Mouse (Mus musculus): ENCODE measurements around the gene Olfr885. TPM values are rescaled to one million over a fixed set of nuclear protein-coding genes. Genes with fewer than 3 reads are reported as not detected.

The Olfr885 gene
- polyA plus RNA-seq (2012; rRNA removed): not detected in 2 replicates

DNA sequence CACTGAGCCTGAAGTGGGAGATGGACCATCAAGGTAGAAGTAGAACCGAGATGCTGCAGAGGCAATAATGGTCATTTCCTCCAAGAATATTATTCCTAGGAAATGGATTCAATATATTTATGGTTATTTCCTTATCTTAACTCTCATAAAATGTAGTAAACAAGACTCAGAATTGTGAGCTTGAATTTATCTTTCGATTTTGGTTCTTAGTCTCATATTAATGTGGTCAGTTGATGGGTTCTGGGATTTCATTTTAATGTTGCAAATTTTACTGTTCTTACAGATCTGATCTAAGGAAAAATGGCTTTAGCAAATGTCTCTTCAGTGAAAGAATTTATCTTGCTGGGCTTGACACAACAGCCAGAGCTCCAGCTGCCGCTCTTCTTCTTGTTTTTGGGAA, at the start of gene Olfr885:
Olfr885 (plus strand) TSS at position 301 of the 400 bp plus-strand sequence.
- TF ChIP-seq CTCF (IDR thresholded peaks at IDR 0.05; ENCODE audit: borderline replicate concordance, extremely low read depth, insufficient read depth, insufficient read length): no peak
- TF ChIP-seq POLR2A (IDR thresholded peaks at IDR 0.05; ENCODE audit: borderline replicate concordance, extremely low read depth, insufficient read depth, insufficient read length, poor library complexity, severe bottlenecking): no peak
- DNase-seq (ENCODE audit: low read depth): no peak

- no peak for DNase-seq (ENCODE audit: low read depth)
These were observed 35.6 kb upstream of the Olfr885 start, which contains the start of gene Olfr883 for GRCm38 (mm10) chr9:38025508-38025907. TSS of gene Olfr883 (plus strand) at chr9:38025808.

DNA sequence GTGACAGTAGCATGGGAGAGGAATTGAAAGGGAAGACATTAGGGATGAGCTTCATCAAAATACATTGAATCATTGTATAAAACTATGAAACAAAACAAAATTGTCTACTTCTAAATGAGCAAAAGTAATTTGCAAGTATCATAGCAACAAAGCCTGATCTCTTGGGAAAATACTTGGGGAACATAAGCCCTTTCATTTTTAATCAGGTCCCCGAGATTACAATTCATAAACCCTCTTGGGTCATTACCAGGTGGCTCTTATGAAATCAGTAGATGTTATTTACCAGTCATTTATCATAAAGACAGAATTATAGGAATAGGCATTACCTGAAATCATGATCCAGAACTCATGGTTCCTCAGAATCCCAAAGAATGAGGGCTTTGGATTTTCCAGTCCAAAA, 14.9 kb upstream of the Olfr885 start, which contains the start of gene Olfr884:
Olfr884 (plus strand) TSS at position 301 of the 400 bp plus-strand sequence.
- DNase-seq (ENCODE audit: low read depth): no peak
- no peak for TF ChIP-seq POLR2A (IDR thresholded peaks at IDR 0.05; ENCODE audit: borderline replicate concordance, extremely low read depth, insufficient read depth, insufficient read length, poor library complexity, severe bottlenecking)

More at GRCm38 (mm10) chr9:38025508-38025907, 35.6 kb upstream of the Olfr885 start, which contains the start of gene Olfr883:
- TF ChIP-seq POLR2A (IDR thresholded peaks at IDR 0.05; ENCODE audit: borderline replicate concordance, extremely low read depth, insufficient read depth, insufficient read length, poor library complexity, severe bottlenecking): no peak
- TF ChIP-seq CTCF (IDR thresholded peaks at IDR 0.05; ENCODE audit: borderline replicate concordance, extremely low read depth, insufficient read depth, insufficient read length): no peak

DNA sequence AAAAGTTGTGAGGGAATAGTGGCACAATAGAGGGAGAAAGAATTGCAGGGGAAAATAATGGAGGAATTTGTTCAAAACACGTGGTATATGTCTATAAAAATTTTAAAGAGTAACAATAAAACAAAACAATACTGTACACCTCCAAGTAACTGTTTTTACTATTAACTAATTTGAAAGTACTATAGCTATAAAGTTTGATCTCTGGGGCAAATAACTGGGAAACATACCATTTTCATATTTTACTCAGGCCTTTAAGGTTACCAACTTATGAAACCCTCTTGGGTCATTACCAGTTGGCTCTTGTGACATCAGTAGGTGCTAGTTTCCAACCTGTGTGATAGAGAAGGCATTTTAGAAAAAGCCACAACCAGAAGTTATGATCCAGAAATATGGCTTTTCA, 22.6 kb downstream of the Olfr885 start, which contains the start of gene Olfr887:
Olfr887 (plus strand) TSS at position 301 of the 400 bp plus-strand sequence.
- TF ChIP-seq POLR2A (IDR thresholded peaks at IDR 0.05; ENCODE audit: borderline replicate concordance, extremely low read depth, insufficient read depth, insufficient read length, poor library complexity, severe bottlenecking) (no peak), CTCF (IDR thresholded peaks at IDR 0.05; ENCODE audit: borderline replicate concordance, extremely low read depth, insufficient read depth, insufficient read length) (no peak)

DNA sequence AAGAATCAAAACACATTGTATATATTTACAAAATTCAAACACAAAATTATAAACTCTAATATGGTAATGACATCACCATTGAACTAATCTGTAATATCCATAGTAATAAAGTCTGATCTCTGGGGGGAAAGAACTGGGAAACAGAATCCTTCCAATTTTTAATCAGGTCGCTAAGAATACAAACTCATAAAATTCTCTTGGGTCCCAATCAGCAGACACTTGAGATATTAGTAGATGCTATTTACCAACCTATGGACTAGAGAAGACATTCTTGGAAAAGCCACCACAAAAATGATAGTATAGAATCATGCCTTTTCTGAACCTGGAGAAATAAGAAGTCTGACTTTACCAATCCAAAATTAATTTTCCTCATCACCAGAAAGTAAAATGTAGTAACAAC, 46.7 kb downstream of the Olfr885 start, which contains the start of gene Olfr888:
Olfr888 (plus strand) TSS at position 301 of the 400 bp plus-strand sequence.
- DNase-seq (ENCODE audit: low read depth): no peak
- TF ChIP-seq CTCF (IDR thresholded peaks at IDR 0.05; ENCODE audit: borderline replicate concordance, extremely low read depth, insufficient read depth, insufficient read length): no peak
- no peak for TF ChIP-seq POLR2A (IDR thresholded peaks at IDR 0.05; ENCODE audit: borderline replicate concordance, extremely low read depth, insufficient read depth, insufficient read length, poor library complexity, severe bottlenecking)

More for the DNA sequence above, 22.6 kb downstream of the Olfr885 start, which contains the start of gene Olfr887:
- DNase-seq (ENCODE audit: low read depth): no peak

Other genes with a start within 250 kb of the Olfr885 start
- not detected in 2 replicates for gene Olfr877, start 207.1 kb upstream of the Olfr885 start, polyA plus RNA-seq (2012; rRNA removed)
- gene Olfr145, start 164.6 kb upstream of the Olfr885 start, polyA plus RNA-seq (2012; rRNA removed): not detected in 2 replicates
- gene Olfr878, start 143.5 kb upstream of the Olfr885 start, polyA plus RNA-seq (2012; rRNA removed): not detected in 2 replicates
- gene Olfr881, start 69.5 kb upstream of the Olfr885 start, polyA plus RNA-seq (2012; rRNA removed): not detected in 2 replicates
- not detected in 2 replicates for gene Olfr883, start 35.5 kb upstream of the Olfr885 start, polyA plus RNA-seq (2012; rRNA removed)
- gene Olfr884, start 14.8 kb upstream of the Olfr885 start, polyA plus RNA-seq (2012; rRNA removed): not detected in 2 replicates
- not detected in 2 replicates for gene Olfr887, start 22.8 kb downstream of the Olfr885 start, polyA plus RNA-seq (2012; rRNA removed)
- not detected in 2 replicates for gene Olfr888, start 46.8 kb downstream of the Olfr885 start, polyA plus RNA-seq (2012; rRNA removed)
- 0.01 TPM in 1 of 2 replicates, not detected in the other for gene Olfr889, start 53.9 kb downstream of the Olfr885 start, polyA plus RNA-seq (2012; rRNA removed)
- not detected in 2 replicates for gene Olfr890, start 81.2 kb downstream of the Olfr885 start, polyA plus RNA-seq (2012; rRNA removed)
- not detected in 2 replicates for gene Olfr891, start 119.5 kb downstream of the Olfr885 start, polyA plus RNA-seq (2012; rRNA removed)
- gene Olfr893, start 147.0 kb downstream of the Olfr885 start, polyA plus RNA-seq (2012; rRNA removed): not detected in 2 replicates
- not detected in 2 replicates for gene Olfr894, start 156.7 kb downstream of the Olfr885 start, polyA plus RNA-seq (2012; rRNA removed)
- gene Olfr143, start 191.5 kb downstream of the Olfr885 start, polyA plus RNA-seq (2012; rRNA removed): not detected in 2 replicates
- gene Olfr895, start 206.5 kb downstream of the Olfr885 start, polyA plus RNA-seq (2012; rRNA removed): not detected in 2 replicates
- gene Olfr896-ps1, start 229.8 kb downstream of the Olfr885 start, polyA plus RNA-seq (2012; rRNA removed): not detected in 2 replicates